Mouse (Mus musculus): ENCODE measurements around the gene Rab6b. TPM values are rescaled to one million over a fixed set of nuclear protein-coding genes. Genes with fewer than 3 reads are reported as not detected.

The Rab6b gene
- total RNA-seq, 2 experiments from 2014 or later, result 1.2 to 1.9 TPM

Other genes starting within 250 kb of the Rab6b start
- gene Slco2a1, start 123.1 kb upstream of the Rab6b start, total RNA-seq (2021), result 1 to 10 TPM in 1 of 2 experiments, under 1 TPM in 1; 0.92 to 1.8 TPM
- 10 to 100 TPM; 15.3 to 17.0 TPM for gene Srprb, start 90.3 kb downstream of the Rab6b start, total RNA-seq (2021)
- gene Gm20425, start 118.5 kb downstream of the Rab6b start, total RNA-seq (2021), result 1 to 10 TPM; 4.7 to 5.1 TPM
- 10 to 100 TPM; 12.1 to 27.5 TPM for gene Trf, start 118.7 kb downstream of the Rab6b start, total RNA-seq (2021)
- under 1 TPM in 1 of 2 experiments, not detected in 1; 0.43 TPM for gene 1300017J02Rik, start 193.3 kb downstream of the Rab6b start, total RNA-seq (2021)
- 10 to 100 TPM; 17.7 to 24.0 TPM for gene Topbp1, start 193.4 kb downstream of the Rab6b start, total RNA-seq (2021)